Mouse (Mus musculus) megakaryocyte, embryonic 14.5 days (primary cell): Measurements from ENCODE around the gene Arhgap32.

Source experiments
- FLI1 ChIP-seq: IDR thresholded peaks from 2 replicates; pipeline ENCODE4 v1.6.1; 2012; ENCODE audit warnings: low read length, inconsistent platforms, mixed read lengths
- GATA1 ChIP-seq: IDR thresholded peaks from 3 replicates; pipeline ENCODE4 v1.6.1; 2012; ENCODE audit warnings: mixed read lengths, low read length, inconsistent platforms, borderline replicate concordance

GRCm38 (mm10) chr9:32156706-32157105 lies 40.8 kb downstream of the Arhgap32 start:
- no peak for TF ChIP-seq GATA1
- no peak for TF ChIP-seq FLI1
